In the genomic region with DNA sequence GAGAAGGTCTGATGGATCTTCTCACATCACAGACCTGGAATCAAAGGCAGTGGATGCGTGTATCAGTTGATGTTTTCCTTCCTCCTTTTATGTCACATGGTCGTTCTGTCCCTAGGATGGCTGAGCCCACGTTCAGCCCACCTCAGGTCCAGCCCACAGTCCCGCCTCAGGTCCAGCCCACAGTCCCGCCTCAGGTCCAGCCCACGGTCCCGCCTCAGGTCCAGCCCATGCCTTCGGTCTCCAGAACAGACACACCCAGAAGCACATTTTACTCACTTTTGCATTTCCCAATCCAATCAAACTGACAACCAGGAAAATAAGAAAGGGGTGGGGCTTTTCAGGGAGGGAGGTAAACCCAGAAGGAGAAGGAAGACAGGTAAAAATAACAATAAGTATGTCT, we compare ENCODE assay signal across 21 mouse cellular contexts. TPM values are rescaled to one million over a fixed set of nuclear protein-coding genes. Genes with fewer than 3 reads are reported as not detected.
A peak's percentile ranks its signal among the peaks of the same experiment; 100 is the strongest.
DNase-seq lines count a peak whose midpoint lies in the region; ATAC-seq and TF ChIP-seq lines count a peak whose summit lies in the region.
"Had no signal": no experiment of that assay in that cellular context is flagged by ENCODE, and none has a peak within 500 bp of the region (broad histone marks: within the 10 kb centered on the region; RNA-seq: fewer than 3 reads in every experiment).

No protein-coding gene starts in this region.

- in situ Hi-C loops in CH12.LX (cut with MboI; ENCODE audit: low pct_ligation_motif_present, low pct_unique_long_range_greater_than_20kb, low sequenced_read_pairs), result no loop called here

- DNase-seq in CH12.LX (ENCODE audit: extremely low read depth), result peak; percentile 24
- DNase-seq in R1 (ENCODE audit: low read depth, low spot score), result peak; percentile 31
- no peak for DNase-seq in ovary, postnatal 36 days (ENCODE audit: low spot score)
- no peak for DNase-seq in gastrocnemius, adult 18-20 months (ENCODE audit: low spot score)
- no peak for DNase-seq in liver, postnatal 0 days
- DNase-seq: adrenal gland, adult 8-10 months; adrenal gland, postnatal 25 days; cerebellum, adult 11-12 months; cerebellum, adult 9-10 months; cerebellum, postnatal 14 days; forebrain, postnatal 0 days; gastrocnemius, postnatal 36 days; heart, adult 11 months had no signal

- WGBS in liver, postnatal 0 days (ENCODE audit: insufficient replicate concordance), result 61% methylated on average over 8 of the region's 8 CpGs

- H3K36me3 ChIP-seq in CH12.LX (replicated peaks in 1 of 2; ENCODE audit: control insufficient read depth in 1 of 2, insufficient read depth in 1 of 2, low read length in 1 of 2), result no peaks in the 10 kb centered on the region
- no peaks in the 10 kb centered on the region for H3K36me3 ChIP-seq in liver, postnatal 0 days (replicated peaks; ENCODE audit: insufficient read depth, low read length)
- H3K36me3 ChIP-seq: forebrain, embryonic 10.5 days; G1E; hindbrain, embryonic 12.5 days; hindbrain, embryonic 15.5 days had no signal

- H3K9ac ChIP-seq in CH12.LX (ENCODE audit: insufficient read depth, low read depth), result no peak overlapping the region
- no peak overlapping the region for H3K9ac ChIP-seq in liver, postnatal 0 days (replicated peaks)
- H3K9ac ChIP-seq: forebrain, embryonic 13.5 days; forebrain, postnatal 0 days; hindbrain, embryonic 12.5 days; hindbrain, embryonic 15.5 days had no signal

- H3K79me2 ChIP-seq in CH12.LX (replicated peaks; ENCODE audit: control insufficient read depth, extremely low read depth, insufficient read depth, poor library complexity, severe bottlenecking), result no peaks in the 10 kb centered on the region

- no peaks in the 10 kb centered on the region for H3K27me3 ChIP-seq in CH12.LX (replicated peaks)
- H3K27me3 ChIP-seq in liver, postnatal 0 days (ENCODE audit: insufficient read depth, low read length), result no peaks in the 10 kb centered on the region

- H3K4me3 ChIP-seq in CH12.LX (replicated peaks in 1 of 3; ENCODE audit: low read depth in 2 of 3, low read length in 2 of 3, poor library complexity in 1 of 3), result no peak overlapping the region
- no peak overlapping the region for H3K4me3 ChIP-seq in liver, postnatal 0 days (ENCODE audit: low read depth, low read length)
- H3K4me3 ChIP-seq: forebrain, embryonic 10.5 days; forebrain, embryonic 13.5 days; hindbrain, embryonic 12.5 days; hindbrain, embryonic 15.5 days had no signal

- H3K27ac ChIP-seq in CH12.LX (ENCODE audit: insufficient read depth, low read depth), result no peak overlapping the region
- H3K27ac ChIP-seq in liver, postnatal 0 days (ENCODE audit: low read depth), result no peak overlapping the region
- H3K27ac ChIP-seq: forebrain, embryonic 10.5 days; forebrain, embryonic 13.5 days; hindbrain, embryonic 12.5 days; hindbrain, embryonic 15.5 days had no signal

- no peak for TF ChIP-seq RAD21 in CH12.LX (IDR thresholded peaks at IDR 0.05; ENCODE audit: low read depth, low read length)

- ATAC-seq in megakaryocyte progenitor cell, adult 5-6 weeks (replicated peaks; ENCODE audit: poor library complexity), result peak; percentile 27
- ATAC-seq in liver, postnatal 0 days, result no peak
- ATAC-seq: activated CD4-positive, CD25-positive, alpha-beta regulatory T cell, adult 4 months; forebrain, embryonic 13.5 days; forebrain, postnatal 0 days had no signal

- no peak overlapping the region for H3K4me2 ChIP-seq in CH12.LX (ENCODE audit: insufficient read depth, low read depth, poor library complexity, severe bottlenecking)
- no peak overlapping the region for H3K4me2 ChIP-seq in liver, postnatal 0 days (ENCODE audit: low read depth, low read length)
- H3K4me2 ChIP-seq: forebrain, embryonic 13.5 days; heart, embryonic 11.5 days; hindbrain, embryonic 12.5 days; hindbrain, embryonic 15.5 days had no signal

- no peak for TF ChIP-seq EP300 in CH12.LX (IDR thresholded peaks at IDR 0.05; ENCODE audit: low read length)
- no peak for TF ChIP-seq EP300 in liver, postnatal 0 days (IDR thresholded peaks at IDR 0.05; ENCODE audit: low read depth)

- H3K9me3 ChIP-seq in CH12.LX (replicated peaks; ENCODE audit: low read length), result no peaks in the 10 kb centered on the region
- H3K9me3 ChIP-seq in liver, postnatal 0 days (ENCODE audit: low read length), result no peaks in the 10 kb centered on the region
- H3K9me3 ChIP-seq: forebrain, embryonic 10.5 days; forebrain, embryonic 13.5 days; hindbrain, embryonic 12.5 days; hindbrain, embryonic 15.5 days had no signal

- dilution Hi-C loops in CH12.LX (cut with MboI; ENCODE audit: extremely low pct_ligation_motif_present, extremely low pct_unique_long_range_greater_than_20kb, low sequenced_read_pairs), result no loop called here

- TF ChIP-seq POLR2A in CH12.LX (IDR thresholded peaks at IDR 0.05; ENCODE audit: low read depth, low read length), result no peak

- no peak for TF ChIP-seq CTCF in CH12.LX (conservative IDR thresholded peaks at IDR 0.05 in 1 of 2, IDR thresholded peaks at IDR 0.05 in 1 of 2; ENCODE audit: low read depth in 2 of 2, low read length in 2 of 2)
- no peak for TF ChIP-seq CTCF in liver, postnatal 0 days (IDR thresholded peaks at IDR 0.05; ENCODE audit: low read depth)

- H3K4me1 ChIP-seq in CH12.LX (ENCODE audit: control insufficient read depth in 1 of 2, insufficient read depth in 2 of 2), result peaks cover 0 to 4% of the 10 kb centered on the region in 2 experiments; a peak in 2 of 4 replicates
- no peaks in the 10 kb centered on the region for H3K4me1 ChIP-seq in liver, postnatal 0 days (ENCODE audit: insufficient read depth)

TF ChIP-seq in CH12.LX, 34 proteins besides CTCF, POLR2A, EP300 and RAD21:
- TF ChIP-seq TCF12 (IDR thresholded peaks at IDR 0.05; ENCODE audit: low read depth, low read length), result no peak
- TF ChIP-seq KAT2A (IDR thresholded peaks at IDR 0.05; ENCODE audit: insufficient replicate concordance, low read length), result no peak
- no peak for TF ChIP-seq JUND (conservative IDR thresholded peaks at IDR 0.05; ENCODE audit: low read depth, low read length)
- no peak for TF ChIP-seq IRF4 (IDR thresholded peaks at IDR 0.05; ENCODE audit: low read depth, low read length)
- no peak for TF ChIP-seq ELF1 (IDR thresholded peaks at IDR 0.05; ENCODE audit: low read depth, low read length)

RNA-seq across cellular contexts. Expression of a gene that starts 5.2 kb away (rescaled TPM):
- total RNA-seq in CH12.LX (2012; rRNA removed) (0.13 and 0.38 TPM in 2 replicates), CH12.LX (2014; rRNA removed) (0.26 and 0.48 TPM in 2 replicates)
- polyA plus RNA-seq in CH12.LX (2012; ENCODE audit: insufficient read length, low read depth), result 0.23 TPM in 2 replicates
- 1.7 and 2.2 TPM in 2 replicates for total RNA-seq in megakaryocyte progenitor cell, adult 5-6 weeks (2015)
- 0.87 and 1.8 TPM in 2 replicates for total RNA-seq in megakaryocyte progenitor cell, adult 5-6 weeks (2017)
- total RNA-seq in gastrocnemius, adult 18-20 months (2021), result under 1 TPM; 0.05 to 0.12 TPM
- polyA plus RNA-seq in liver, postnatal 0 days (2015; fragmentation: Nextera tagmentation; extraction: Ambion mirVana), result 1.4 and 1.7 TPM in 2 replicates
- polyA plus RNA-seq: G1E had no signal

Comparison
In these comparisons a context has a peak if more than half of its experiments do, and no peak if none do; other contexts are left out.
1. DNase-seq: peak in CH12.LX (single experiment) and R1 (single experiment); none in ovary, postnatal 36 days (single experiment), gastrocnemius, adult 18-20 months (single experiment) and liver, postnatal 0 days (single experiment).